Mouse (Mus musculus) heart, postnatal 36 days (tissue): ENCODE data around the gene Dhrs1. TPM values are rescaled to one million over a fixed set of nuclear protein-coding genes. Genes with fewer than 3 reads are reported as not detected.

Experiments used
- DNase-seq, 2 experiments: peaks; one replicate each; pipeline ENCODE4 v3.0.0; 2021 to 2022
- intact Hi-C: fragments of 180-260 bp; cut with DNase I; formaldehyde crosslinking; loops from one replicate; pipeline ENCODE4 v1.15.1; 2025
- total RNA-seq, 2 experiments: library from RNA; stranded (reverse); gene quantifications; 2 replicates each; pipeline ENCODE4 v1.2.3; 2021

Gene Dhrs1
- total RNA-seq, 2 experiments from 2014 or later: 41.3 to 44.2 TPM

DNA sequence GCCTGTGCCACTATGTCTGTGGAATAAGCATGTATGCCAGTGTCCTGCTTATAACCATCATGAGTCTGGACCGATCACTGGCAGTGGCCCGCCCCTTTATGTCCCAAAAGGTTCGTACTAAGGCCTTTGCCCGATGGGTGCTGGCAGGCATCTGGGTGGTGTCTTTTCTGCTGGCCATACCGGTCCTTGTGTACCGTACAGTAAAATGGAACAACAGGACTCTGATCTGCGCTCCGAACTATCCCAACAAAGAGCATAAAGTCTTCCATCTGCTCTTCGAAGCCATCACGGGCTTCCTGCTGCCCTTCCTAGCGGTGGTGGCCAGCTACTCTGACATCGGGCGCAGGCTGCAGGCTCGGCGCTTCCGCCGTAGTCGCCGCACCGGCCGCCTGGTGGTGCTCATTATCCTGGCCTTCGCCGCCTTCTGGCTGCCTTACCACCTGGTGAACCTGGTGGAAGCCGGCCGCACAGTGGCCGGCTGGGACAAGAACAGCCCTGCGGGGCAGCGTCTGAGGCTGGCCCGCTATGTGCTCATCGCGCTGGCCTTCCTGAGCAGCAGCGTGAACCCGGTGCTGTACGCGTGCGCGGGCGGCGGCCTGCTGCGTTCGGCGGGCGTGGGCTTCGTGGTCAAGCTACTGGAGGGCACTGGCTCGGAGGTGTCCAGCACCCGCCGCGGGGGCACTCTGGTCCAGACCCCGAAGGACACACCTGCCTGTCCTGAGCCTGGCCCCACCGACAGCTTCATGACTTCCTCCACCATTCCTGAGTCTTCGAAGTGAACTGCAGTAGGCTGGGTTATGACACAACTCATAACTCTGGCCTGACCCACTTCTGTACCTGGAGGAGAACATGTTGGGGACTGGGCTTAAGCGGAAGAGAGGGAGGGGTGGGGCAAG lies 22.3 kb upstream of the Dhrs1 start:
- intact Hi-C loops: loop anchor here (5.0 kb wide), 1 partner anchor 150 kb away; no protein-coding TSS in a partner anchor
- peak; percentile 57 to 63 for DNase-seq

GRCm38 (mm10) chr14:55765696-55766095 lies 20.2 kb upstream of the Dhrs1 start, which contains the start of gene Ltb4r1:
Gene Ltb4r1, plus strand, starts transcription at chr14:55765962.
- no peak for DNase-seq
- intact Hi-C loops: loop anchor here (2.0 to 5.0 kb wide), 2 partner anchors 13 to 152 kb away; no protein-coding TSS in a partner anchor

- intact Hi-C loops: loop anchor here (5.0 kb wide), 1 partner anchor 81 kb away; the partner anchor contains the start of gene Tinf2
Observed at GRCm38 (mm10) chr14:55763166-55763565, 17.7 kb upstream of the Dhrs1 start.

DNA sequence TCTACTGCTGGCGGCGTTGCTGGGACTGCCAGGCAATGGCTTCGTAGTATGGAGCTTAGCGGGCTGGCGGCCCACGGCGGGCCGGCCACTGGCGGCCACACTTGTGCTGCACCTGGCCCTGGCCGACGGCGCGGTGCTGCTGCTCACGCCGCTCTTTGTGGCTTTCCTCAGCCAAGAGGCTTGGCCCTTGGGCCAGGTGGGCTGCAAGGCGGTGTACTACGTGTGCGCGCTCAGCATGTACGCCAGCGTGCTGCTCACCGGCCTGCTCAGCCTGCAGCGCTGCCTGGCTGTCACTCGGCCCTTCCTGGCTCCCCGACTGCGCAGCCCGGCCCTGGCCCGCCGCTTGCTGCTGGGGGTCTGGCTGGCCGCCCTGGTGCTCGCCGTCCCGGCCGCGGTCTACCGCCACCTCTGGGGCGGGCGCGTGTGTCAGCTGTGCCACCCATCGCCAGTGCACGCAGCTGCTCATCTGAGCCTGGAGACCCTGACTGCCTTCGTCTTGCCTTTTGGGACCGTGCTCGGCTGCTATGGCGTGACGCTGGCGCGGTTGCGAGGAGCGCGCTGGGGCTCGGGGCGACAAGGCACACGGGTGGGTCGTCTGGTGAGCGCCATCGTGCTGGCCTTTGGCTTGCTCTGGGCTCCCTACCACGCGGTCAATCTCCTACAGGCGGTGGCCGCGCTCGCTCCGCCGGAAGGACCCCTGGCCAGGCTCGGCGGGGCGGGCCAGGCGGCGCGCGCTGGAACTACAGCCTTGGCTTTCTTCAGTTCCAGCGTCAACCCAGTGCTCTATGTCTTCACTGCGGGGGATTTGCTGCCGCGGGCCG lies 16.7 kb upstream of the Dhrs1 start:
- intact Hi-C loops: loop anchor here (5.0 kb wide), 1 partner anchor 80 kb away; the partner anchor contains the start of gene Tinf2
- DNase-seq: peak; percentile 57 to 65

More at GRCm38 (mm10) chr14:55763166-55763565, 17.7 kb upstream of the Dhrs1 start:
- peak in 1 of 2 experiments; percentile 34 for DNase-seq

DNA sequence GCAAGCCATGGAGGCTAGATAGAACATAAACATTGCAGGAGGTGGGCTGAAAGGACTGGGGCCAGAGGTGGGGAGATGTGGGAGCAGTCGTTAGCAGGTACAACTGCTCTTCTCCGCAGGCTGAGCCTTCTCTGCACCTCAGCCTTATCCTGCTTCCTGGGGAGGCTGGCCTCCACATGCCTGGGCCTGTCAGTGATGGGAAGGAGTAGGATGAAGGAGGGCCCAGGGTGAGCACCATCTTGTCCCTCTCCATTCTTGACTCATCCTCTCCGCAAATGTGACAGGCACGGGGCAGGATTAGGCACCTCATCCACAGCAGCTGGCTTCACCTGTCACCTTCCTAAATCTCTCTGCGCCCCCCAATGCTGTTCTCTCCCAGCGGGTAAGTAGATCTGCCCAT lies 15.7 kb upstream of the Dhrs1 start, which contains the start of gene Ltb4r2:
Ltb4r2 (plus strand) TSS at position 266 of the 400 bp plus-strand sequence.
- no peak for DNase-seq
- intact Hi-C loops: loop anchor here (5.0 kb wide), 1 partner anchor 79 kb away; the partner anchor contains the start of gene Tinf2

GRCm38 (mm10) chr14:55760156-55760555 lies 14.7 kb upstream of the Dhrs1 start:
- peak; percentile 88 to 92 for DNase-seq
- intact Hi-C loops: loop anchor here (5.0 kb wide), 1 partner anchor 78 kb away; the partner anchor contains the start of gene Tinf2

DNA sequence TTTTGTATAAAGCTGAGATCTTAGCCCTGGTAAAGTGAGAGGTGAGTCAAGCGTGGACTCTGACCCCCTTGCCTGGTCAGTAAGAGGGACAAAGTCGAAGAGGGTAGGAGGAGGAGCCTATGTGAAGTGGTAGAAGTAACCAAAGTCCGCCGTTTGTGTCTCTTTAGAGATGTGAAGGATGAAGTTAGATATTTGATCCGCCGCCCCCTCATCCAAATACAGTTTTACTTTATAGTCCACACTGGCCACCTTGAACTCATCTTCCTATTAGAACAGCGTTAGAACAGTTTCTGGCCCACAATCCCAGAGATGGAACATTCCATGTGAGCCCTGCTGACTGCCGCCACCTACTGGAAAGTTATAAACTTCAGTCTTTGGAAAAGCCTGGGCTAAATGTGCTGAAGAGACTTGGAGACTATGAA lies 12.9 kb upstream of the Dhrs1 start, which contains the start of gene Cideb:
Cideb (minus strand) TSS at position 96 of the 422 bp plus-strand sequence.
- intact Hi-C loops: no loop called here
- DNase-seq: peak; percentile 29 to 43

DNA sequence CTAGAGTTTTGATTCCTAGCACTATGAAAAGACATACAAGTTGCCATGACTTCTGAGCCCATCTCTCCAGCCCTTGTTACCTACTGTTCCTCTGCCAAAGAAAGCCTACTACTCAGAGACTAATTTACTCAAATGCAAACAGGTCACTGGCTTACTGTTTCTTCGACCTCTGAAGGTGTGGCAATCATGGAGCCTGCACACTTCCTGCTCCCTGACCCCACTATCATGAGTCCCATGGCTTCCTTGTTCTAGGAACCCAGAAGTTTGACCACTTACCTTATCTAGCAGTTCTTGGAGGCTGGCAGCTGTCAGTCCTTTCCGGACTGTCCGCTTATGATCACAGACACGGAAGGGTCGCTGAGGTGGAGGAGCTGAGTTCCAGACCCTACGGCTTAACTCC lies 12.1 kb upstream of the Dhrs1 start:
- no peak for DNase-seq
- intact Hi-C loops: no loop called here

GRCm38 (mm10) chr14:55747051-55747847 lies 1.8 kb upstream of the Dhrs1 start:
- DNase-seq: no peak
- intact Hi-C loops: loop anchor here (5.0 kb wide), 1 partner anchor 250 kb away; no protein-coding TSS in a partner anchor

- intact Hi-C loops: loop anchor here (5.0 kb wide), 1 partner anchor 249 kb away; no protein-coding TSS in a partner anchor
- no peak for DNase-seq
Observed at GRCm38 (mm10) chr14:55745861-55746237, 359 bp upstream of the Dhrs1 start.

DNA sequence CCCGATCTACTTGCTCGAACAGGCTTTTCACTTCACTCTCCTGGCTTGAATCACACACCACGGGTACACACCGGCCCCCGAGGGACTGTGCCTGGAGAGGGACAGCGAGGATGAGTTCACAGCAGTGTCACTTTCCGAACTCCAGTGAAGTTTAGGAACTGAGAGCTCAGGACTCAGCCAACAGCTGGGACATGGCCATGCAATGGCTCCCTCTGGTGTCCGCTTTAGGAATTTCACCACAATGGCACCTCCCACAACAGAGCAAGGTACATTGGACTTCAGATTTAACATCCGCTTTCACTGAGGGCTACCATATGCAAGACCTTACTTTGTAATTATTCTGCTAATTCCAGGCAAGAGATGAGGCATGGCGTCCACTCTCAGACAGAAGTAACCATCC lies 1.8 kb downstream of the Dhrs1 start:
- DNase-seq: peak; percentile 91 to 94
- intact Hi-C loops: loop anchor here (1.0 to 2.0 kb wide), 3 partner anchors 19 to 114 kb away; no protein-coding TSS in a partner anchor

- intact Hi-C loops: no loop called here
- DNase-seq: no peak
Observed at GRCm38 (mm10) chr14:55737086-55737687, 8.3 kb downstream of the Dhrs1 start.

DNA sequence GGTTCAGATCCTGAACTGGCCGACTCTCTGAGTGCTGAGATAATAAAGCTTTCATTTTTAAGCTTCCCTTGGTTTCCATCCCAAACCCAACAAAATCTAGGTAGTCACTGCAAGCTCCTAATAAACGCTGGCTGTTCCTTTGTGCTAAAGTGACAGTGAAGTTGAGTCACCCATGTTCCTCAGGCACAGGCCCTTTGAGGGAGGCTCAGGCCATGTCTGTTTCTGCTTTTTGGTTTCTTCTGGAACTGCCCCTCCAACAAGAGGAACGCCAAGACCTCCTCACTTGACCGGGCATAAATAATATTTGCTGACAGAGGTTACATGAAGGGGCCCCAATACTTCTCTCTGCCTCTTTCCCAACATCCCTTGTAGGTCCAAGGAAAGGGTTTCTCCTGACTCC lies 9.7 kb downstream of the Dhrs1 start:
- DNase-seq: no peak
- intact Hi-C loops: no loop called here

- no peak for DNase-seq
- intact Hi-C loops: no loop called here
Observed at GRCm38 (mm10) chr14:55735334-55735733, 10.2 kb downstream of the Dhrs1 start.

GRCm38 (mm10) chr14:55734869-55735268 lies 10.6 kb downstream of the Dhrs1 start:
- DNase-seq: no peak
- intact Hi-C loops: no loop called here

GRCm38 (mm10) chr14:55733889-55734288 lies 11.6 kb downstream of the Dhrs1 start:
- no peak for DNase-seq
- intact Hi-C loops: no loop called here

DNA sequence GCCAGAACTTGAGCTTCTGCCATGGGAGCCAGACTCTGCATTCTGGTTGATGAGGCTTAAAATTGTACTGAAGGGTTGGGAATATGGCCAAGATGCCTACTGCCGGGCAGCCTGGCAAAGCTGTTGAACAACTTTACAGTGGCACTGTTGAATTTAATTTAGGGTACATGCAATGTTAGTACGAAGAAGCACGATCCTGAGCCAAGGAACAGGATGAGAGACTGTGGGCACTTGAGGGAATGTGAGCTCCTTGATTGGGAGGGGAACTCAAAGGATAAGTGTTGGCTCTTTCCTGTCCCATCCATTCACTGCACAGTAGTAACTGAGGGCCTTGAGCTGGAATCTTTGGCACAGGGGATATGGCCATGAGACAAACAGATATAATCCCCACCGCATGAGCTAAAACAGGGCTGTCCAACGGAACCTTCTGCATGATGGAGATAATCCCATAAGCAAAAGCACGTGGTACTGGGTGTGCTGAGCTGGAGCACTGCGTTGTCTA lies 14.9 kb downstream of the Dhrs1 start:
- no peak for DNase-seq
- intact Hi-C loops: no loop called here

- intact Hi-C loops: no loop called here
- DNase-seq: no peak
Observed at GRCm38 (mm10) chr14:55730116-55730515, 15.4 kb downstream of the Dhrs1 start.
